Mouse (Mus musculus) kidney, adult 2 months (tissue): Measurements from ENCODE around the gene Pmel.

Experiments used
- CTCF ChIP-seq: fragments of 200-500 bp; conservative IDR thresholded peaks from 2 replicates; pipeline ENCODE4 v1.5.1; 2011; ENCODE audit warnings: low read depth, mild to moderate bottlenecking, control low read depth, low read length, moderate library complexity, mixed read lengths; ENCODE audit not compliant: insufficient read depth, insufficient read length
- POLR2A ChIP-seq: fragments of 200-500 bp; IDR thresholded peaks from one replicate; pipeline ENCODE4 v1.6.1; 2011; ENCODE audit warnings: low read depth, low read length, control low read depth

DNA sequence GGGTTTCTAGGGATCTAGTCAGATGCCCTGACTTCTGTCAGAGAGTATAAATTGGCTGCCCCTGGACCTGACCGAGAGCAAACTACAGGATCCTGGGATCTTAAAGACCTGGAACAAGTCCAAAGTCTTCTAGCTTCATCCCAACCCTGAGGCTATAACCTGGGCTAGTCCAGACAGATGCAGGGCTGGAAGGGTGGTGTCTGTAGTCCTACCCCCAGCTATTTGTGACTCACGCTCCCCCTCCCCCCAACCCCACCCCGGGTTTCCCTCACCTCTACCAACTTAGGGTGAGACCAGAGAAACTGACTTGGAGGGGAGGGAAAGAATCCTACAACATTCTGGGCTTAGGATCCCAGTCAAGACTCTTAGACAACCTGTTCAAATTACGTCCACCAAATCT lies 38.6 kb downstream of the Pmel start:
- TF ChIP-seq POLR2A (no peak), CTCF (no peak)
